Mouse (Mus musculus): ENCODE data around the gene Gm20388. TPM values are rescaled to one million over a fixed set of nuclear protein-coding genes. Genes with fewer than 3 reads are reported as not detected.
A peak's percentile ranks its signal among the peaks of the same experiment; 100 is the strongest.

Gm20388 gene
- polyA plus RNA-seq, 1 experiment from 2014 or later: not detected

DNA sequence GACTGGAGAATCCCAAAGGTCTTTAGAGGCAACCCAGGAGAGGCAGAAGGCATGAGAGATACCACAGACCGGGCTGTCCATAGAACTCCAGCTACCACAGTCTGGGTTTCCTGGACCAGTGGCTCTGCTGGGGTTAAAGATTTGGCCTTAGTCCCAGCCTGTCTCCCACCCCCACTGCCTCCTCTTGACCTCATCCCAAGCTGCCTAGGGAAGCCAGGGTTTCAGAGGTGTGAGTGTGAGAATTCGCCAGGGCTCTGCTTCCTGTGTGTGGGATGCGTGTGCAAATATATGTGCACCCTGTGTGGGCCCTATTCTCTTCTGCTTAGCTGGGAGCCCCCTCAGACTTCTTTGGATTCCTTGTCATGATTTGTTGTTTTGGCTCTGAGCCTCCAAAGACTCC is 894.1 kb downstream of the Gm20388 start:
- ATAC-seq: no peak
- Histone ChIP-seq H3K9me3 (ENCODE audit: control insufficient read depth) (no peaks in the 10 kb centered on the region), H3K27ac (ENCODE audit: low read depth, low read length) (no peak overlapping the region), H3K4me1 (replicated peaks; ENCODE audit: control insufficient read depth, insufficient read depth, low read length) (no peaks in the 10 kb centered on the region; the same call in none of the 2 replicates), H3K27me3 (replicated peaks; ENCODE audit: control insufficient read depth, insufficient read depth, low read length) (no peaks in the 10 kb centered on the region), H3K4me2 (replicated peaks; ENCODE audit: low read depth) (no peak overlapping the region), H3K9ac (ENCODE audit: low read depth, low read length) (no peak overlapping the region), H3K4me3 (ENCODE audit: low read depth, low read length) (no peak overlapping the region), H3K36me3 (ENCODE audit: control insufficient read depth, insufficient read depth) (no peaks in the 10 kb centered on the region)
- WGBS: 76% methylated on average over 3 of the region's 3 CpGs
- no peak for TF ChIP-seq CTCF (IDR thresholded peaks at IDR 0.05; ENCODE audit: low read depth)

DNA sequence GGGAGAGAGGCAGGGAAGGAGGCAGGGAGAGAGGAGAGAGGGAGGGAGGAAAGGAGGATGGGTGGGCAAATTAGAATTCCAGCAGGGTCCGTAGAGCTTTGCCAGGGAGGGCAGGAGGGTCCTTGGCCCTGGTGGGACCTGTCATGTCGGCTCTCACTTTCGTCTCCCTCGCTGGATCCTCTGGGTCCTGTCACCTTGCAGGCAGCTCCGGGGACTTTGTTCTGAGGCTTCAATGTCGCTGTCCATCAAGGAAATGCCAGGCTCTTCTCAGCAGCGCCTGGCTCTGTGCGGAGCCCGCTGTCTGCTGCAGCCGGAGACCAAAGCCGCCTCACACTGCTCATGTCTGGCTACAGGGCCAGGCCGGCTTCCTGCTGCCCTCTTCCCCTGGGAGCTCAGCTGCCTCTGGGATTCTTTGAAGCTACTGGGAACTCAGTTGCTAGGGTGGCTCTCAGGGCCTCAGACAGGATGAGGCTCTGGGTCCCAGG is 896.2 kb downstream of the Gm20388 start:
- H3K9ac ChIP-seq (ENCODE audit: low read depth, low read length): no peak overlapping the region
- no peak for ATAC-seq

GRCm38 (mm10) chr8:120807719-120808118 is 897.1 kb downstream of the Gm20388 start:
- no peak overlapping the region for H3K4me3 ChIP-seq (ENCODE audit: low read depth, low read length)
- no peak overlapping the region for H3K4me2 ChIP-seq (replicated peaks; ENCODE audit: low read depth)
- H3K27ac ChIP-seq (ENCODE audit: low read depth, low read length): no peak overlapping the region
- H3K9ac ChIP-seq (ENCODE audit: low read depth, low read length): no peak overlapping the region
- H3K9me3 ChIP-seq (ENCODE audit: control insufficient read depth): no peaks in the 10 kb centered on the region
- 47% methylated on average over 6 of the region's 6 CpGs for WGBS
- ATAC-seq: no peak; the same call in 1 of the 2 replicates
- peak; percentile 80 for TF ChIP-seq CTCF (IDR thresholded peaks at IDR 0.05; ENCODE audit: low read depth)
- peaks cover 3% of the 10 kb centered on the region; the same call in 1 of the 2 replicates for H3K4me1 ChIP-seq (replicated peaks; ENCODE audit: control insufficient read depth, insufficient read depth, low read length)
- H3K36me3 ChIP-seq (ENCODE audit: control insufficient read depth, insufficient read depth): no peaks in the 10 kb centered on the region
- no peaks in the 10 kb centered on the region for H3K27me3 ChIP-seq (replicated peaks; ENCODE audit: control insufficient read depth, insufficient read depth, low read length)

More for the DNA sequence above, 896.2 kb downstream of the Gm20388 start:
- no peaks in the 10 kb centered on the region; the same call in 1 of the 2 replicates for H3K4me1 ChIP-seq (replicated peaks; ENCODE audit: control insufficient read depth, insufficient read depth, low read length)
- H3K27me3 ChIP-seq (replicated peaks; ENCODE audit: control insufficient read depth, insufficient read depth, low read length): no peaks in the 10 kb centered on the region
- no peaks in the 10 kb centered on the region for H3K9me3 ChIP-seq (ENCODE audit: control insufficient read depth)
- no peak overlapping the region for H3K27ac ChIP-seq (ENCODE audit: low read depth, low read length)
- TF ChIP-seq CTCF (IDR thresholded peaks at IDR 0.05; ENCODE audit: low read depth): no peak
- no peak overlapping the region for H3K4me3 ChIP-seq (ENCODE audit: low read depth, low read length)
- H3K36me3 ChIP-seq (ENCODE audit: control insufficient read depth, insufficient read depth): no peaks in the 10 kb centered on the region
- 69% methylated on average over 12 of the region's 12 CpGs for WGBS
- no peak overlapping the region for H3K4me2 ChIP-seq (replicated peaks; ENCODE audit: low read depth)

DNA sequence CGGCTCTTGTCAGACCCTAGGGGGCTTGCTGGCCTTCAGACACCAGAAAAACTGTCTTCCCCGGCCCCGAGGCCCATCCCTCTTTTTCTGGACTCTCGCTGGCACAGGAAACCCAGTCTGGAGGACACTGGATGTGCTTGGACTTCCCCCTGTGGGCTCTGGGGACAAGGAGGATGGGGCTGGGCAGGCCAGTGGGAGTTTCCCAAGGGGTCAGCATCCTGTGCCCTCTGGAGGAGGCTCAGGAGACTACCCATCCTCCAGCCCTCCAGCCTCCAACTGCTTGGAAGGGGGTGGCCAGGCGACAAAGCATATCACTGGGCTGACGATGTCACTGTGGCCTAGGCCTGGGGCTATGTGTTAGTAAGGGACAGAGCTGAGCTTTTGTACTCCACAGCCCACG is 898.4 kb downstream of the Gm20388 start:
- Histone ChIP-seq H3K27me3 (replicated peaks; ENCODE audit: control insufficient read depth, insufficient read depth, low read length) (no peaks in the 10 kb centered on the region), H3K4me2 (replicated peaks; ENCODE audit: low read depth) (no peak overlapping the region), H3K36me3 (ENCODE audit: control insufficient read depth, insufficient read depth) (no peaks in the 10 kb centered on the region), H3K9ac (ENCODE audit: low read depth, low read length) (no peak overlapping the region), H3K9me3 (ENCODE audit: control insufficient read depth) (no peaks in the 10 kb centered on the region), H3K4me3 (ENCODE audit: low read depth, low read length) (no peak overlapping the region), H3K4me1 (replicated peaks; ENCODE audit: control insufficient read depth, insufficient read depth, low read length) (peaks cover 5% of the 10 kb centered on the region; the same call in 1 of the 2 replicates), H3K27ac (ENCODE audit: low read depth, low read length) (no peak overlapping the region)
- ATAC-seq: no peak
- TF ChIP-seq CTCF (IDR thresholded peaks at IDR 0.05; ENCODE audit: low read depth): no peak
- 70% methylated on average over 7 of the region's 7 CpGs for WGBS

DNA sequence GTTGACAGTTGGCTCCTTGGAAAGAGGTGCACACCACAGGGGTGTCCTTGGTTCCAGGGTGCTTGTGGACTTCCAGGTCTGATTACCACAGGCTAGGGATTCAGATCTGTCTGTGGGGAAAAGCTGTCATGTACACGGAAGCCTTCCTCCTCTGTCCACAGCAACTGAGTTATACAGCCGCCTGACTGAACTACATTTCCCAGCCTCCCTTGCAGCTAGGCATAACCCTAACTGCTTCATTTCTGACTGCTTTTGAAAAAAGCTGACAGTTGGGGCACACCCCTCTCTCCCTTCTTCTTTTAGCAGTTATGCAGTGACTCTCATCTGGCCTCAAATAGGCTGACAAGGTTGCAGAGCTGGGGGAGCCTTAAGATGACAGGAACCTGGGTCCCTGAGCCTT is 901.3 kb downstream of the Gm20388 start:
- H3K27me3 ChIP-seq (replicated peaks; ENCODE audit: control insufficient read depth, insufficient read depth, low read length): no peaks in the 10 kb centered on the region; the same call in 1 of the 2 replicates
- no peak overlapping the region for H3K4me2 ChIP-seq (replicated peaks; ENCODE audit: low read depth)
- 72% methylated on average over 2 of the region's 2 CpGs for whole genome bisulfite sequencing
- no peaks in the 10 kb centered on the region for H3K36me3 ChIP-seq (ENCODE audit: control insufficient read depth, insufficient read depth)
- H3K4me3 ChIP-seq (ENCODE audit: low read depth, low read length): no peak overlapping the region
- H3K27ac ChIP-seq (ENCODE audit: low read depth, low read length): no peak overlapping the region
- no peak for TF ChIP-seq CTCF (IDR thresholded peaks at IDR 0.05; ENCODE audit: low read depth)
- no peak for ATAC-seq
- H3K9ac ChIP-seq (ENCODE audit: low read depth, low read length): no peak overlapping the region
- H3K9me3 ChIP-seq (ENCODE audit: control insufficient read depth): no peaks in the 10 kb centered on the region
- peaks cover 5% of the 10 kb centered on the region; the same call in 1 of the 2 replicates for H3K4me1 ChIP-seq (replicated peaks; ENCODE audit: control insufficient read depth, insufficient read depth, low read length)

GRCm38 (mm10) chr8:120813028-120813427 is 902.4 kb downstream of the Gm20388 start:
- H3K4me2 ChIP-seq (replicated peaks; ENCODE audit: low read depth): no peak overlapping the region
- H3K27me3 ChIP-seq (replicated peaks; ENCODE audit: control insufficient read depth, insufficient read depth, low read length): no peaks in the 10 kb centered on the region; the same call in 1 of the 2 replicates
- no peaks in the 10 kb centered on the region for H3K9me3 ChIP-seq (ENCODE audit: control insufficient read depth)
- H3K4me3 ChIP-seq (ENCODE audit: low read depth, low read length): no peak overlapping the region
- WGBS: 29% methylated on average over 2 of the region's 2 CpGs
- no peaks in the 10 kb centered on the region for H3K36me3 ChIP-seq (ENCODE audit: control insufficient read depth, insufficient read depth)
- no peak overlapping the region for H3K9ac ChIP-seq (ENCODE audit: low read depth, low read length)
- H3K4me1 ChIP-seq (replicated peaks; ENCODE audit: control insufficient read depth, insufficient read depth, low read length): peaks cover 5% of the 10 kb centered on the region; the same call in 1 of the 2 replicates
- ATAC-seq: 0 out of 2 replicates have a peak, but pooled peaks have one; percentile 14
- TF ChIP-seq CTCF (IDR thresholded peaks at IDR 0.05; ENCODE audit: low read depth): no peak
- no peak overlapping the region for H3K27ac ChIP-seq (ENCODE audit: low read depth, low read length)
